Mouse (Mus musculus) MN1 (cell line): ENCODE data around the gene Rgs2.

Experiments
- DNase-seq: peaks from one replicate; pipeline ENCODE4 v3.0.0-alpha.2; 2016; ENCODE audit warnings: low spot score

Gene Rgs2

DNA sequence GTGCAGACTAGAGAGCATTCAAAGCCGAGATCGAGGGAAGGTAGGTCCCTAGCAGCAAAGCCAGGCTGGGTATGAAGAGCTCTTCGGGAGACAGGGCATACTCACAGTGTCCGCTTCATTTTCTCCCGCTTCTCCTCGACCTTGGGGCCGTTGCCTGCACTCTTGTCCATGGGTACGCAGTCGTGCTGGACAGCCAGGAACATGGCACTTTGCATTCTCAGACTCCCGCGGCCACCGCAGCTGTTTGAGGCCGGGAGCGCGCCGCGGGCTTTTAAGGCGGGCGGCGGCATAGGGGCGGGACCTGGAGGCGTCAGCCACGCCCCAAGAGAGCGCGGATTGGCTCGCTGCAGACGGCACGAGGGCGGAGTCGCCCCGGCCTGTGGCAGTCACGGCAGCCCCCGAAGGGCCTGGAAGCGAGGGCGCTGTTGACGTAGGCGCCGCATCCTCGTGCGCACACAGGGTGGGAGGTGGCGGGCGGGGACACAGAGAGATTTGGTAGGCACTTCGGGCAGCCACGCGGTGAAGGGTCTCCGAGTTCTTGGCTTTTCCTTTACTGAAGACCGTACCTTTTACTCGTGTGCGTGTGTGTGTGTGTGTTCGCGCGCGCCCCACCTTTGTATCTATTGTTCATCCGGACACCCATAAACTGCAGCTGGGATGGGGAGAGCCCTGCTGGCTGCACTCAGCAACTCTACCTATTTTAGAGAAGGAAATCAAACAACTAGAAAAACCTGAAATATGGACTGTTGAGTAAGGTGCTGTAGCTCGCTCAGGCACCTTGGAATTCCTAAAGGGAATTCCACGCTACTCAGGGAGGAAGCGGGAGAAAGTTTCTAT, at the start of gene Rgs2:
Gene Rgs2 (minus strand): TSS at position 258 of the 837 bp plus-strand sequence.
- DNase-seq: no peak

DNA sequence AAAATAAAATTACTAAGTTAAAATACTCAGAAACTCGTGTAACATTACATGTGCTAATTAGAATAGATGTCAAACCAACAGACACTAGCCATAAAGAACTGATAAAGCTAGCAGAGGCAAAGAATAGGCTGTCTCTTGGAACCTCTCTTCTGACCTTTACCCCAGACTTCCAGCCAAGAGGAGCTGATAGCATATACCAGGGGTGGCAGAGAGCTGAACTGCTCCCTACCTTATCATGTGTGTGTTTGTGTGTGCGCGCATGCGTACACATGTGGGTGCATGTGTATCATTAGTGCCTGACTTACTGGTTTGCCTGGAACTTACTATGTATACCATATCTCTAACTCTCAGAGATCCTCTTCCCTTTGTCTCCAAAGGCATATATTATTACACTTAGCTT, 49.4 kb upstream of the Rgs2 start:
- no peak for DNase-seq

DNA sequence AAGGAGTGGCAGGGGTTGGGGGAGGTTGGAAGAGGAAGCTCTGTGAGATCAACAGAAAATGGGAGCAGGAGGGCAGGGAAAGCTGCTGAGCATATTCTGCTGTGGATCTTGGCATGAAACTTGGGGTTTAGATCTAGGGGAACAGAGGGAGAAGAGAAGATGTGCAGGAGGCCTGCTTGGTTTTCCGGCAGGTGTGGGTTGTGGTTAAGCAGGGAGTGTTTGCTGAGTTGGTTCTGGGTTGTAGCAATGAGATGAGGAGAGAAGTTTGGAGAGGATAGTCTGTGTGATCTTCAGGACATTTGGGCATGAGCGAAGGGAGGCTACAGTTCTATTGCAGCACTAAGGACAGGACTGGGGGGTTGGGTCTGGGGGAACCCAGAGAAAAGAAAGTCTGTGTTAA, 37.9 kb upstream of the Rgs2 start:
- no peak for DNase-seq

DNA sequence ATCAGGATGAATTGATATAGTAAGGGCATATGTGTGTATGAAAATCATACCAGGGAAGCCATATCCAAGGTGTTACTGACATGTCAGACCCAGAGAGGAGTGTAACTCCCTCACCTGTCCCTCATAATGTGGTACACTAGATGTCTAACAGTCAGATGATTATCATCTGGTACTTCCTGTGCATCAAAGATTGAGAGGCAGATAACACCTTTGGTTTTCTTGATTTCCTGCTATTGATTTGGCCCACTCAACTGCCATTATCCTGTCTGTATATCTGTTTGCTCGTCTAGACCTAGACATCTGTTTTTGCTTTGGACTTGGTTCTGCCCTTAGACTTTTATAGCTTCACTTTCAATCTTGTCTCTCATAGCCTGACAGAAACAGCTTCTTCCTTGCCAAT, 29.5 kb upstream of the Rgs2 start:
- DNase-seq: no peak

DNA sequence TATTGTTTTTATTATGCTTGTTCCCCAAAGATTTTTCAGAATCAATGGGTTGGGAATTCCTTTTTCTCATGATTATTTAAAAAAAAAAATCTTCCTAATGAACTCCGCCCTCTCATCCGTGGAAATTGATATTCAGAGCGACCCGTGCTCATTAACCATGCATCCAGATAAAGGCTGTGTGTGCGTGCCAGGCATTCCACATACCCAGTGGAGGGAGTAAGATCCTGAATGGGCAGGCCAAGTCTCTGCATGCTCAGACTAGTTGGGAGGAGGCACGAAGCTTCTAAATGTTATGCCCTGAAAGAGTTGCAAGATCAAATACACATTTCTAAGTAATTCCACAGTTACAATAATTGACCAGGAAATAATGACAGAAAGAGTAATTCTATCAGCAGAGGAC, 26.5 kb upstream of the Rgs2 start:
- DNase-seq: no peak

DNA sequence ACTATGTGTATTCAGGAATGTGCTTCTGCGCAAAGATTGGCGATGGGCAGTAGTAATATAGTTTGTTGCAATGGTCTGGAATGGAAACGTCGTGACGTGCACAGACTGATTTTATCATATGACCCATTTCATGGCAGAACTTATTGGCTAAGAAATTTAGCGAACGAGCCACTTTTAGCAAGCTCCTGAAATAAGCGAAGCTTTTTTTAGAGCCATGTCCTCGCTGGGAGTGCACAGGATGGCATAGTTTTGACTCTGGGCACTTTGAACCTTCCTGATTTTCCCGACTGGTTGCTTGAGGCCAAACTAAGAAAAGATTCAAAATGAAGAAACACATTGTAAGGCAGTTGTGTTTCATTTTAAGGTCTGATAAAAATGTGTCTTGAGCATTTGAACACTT, 25.7 kb upstream of the Rgs2 start:
- no peak for DNase-seq

DNA sequence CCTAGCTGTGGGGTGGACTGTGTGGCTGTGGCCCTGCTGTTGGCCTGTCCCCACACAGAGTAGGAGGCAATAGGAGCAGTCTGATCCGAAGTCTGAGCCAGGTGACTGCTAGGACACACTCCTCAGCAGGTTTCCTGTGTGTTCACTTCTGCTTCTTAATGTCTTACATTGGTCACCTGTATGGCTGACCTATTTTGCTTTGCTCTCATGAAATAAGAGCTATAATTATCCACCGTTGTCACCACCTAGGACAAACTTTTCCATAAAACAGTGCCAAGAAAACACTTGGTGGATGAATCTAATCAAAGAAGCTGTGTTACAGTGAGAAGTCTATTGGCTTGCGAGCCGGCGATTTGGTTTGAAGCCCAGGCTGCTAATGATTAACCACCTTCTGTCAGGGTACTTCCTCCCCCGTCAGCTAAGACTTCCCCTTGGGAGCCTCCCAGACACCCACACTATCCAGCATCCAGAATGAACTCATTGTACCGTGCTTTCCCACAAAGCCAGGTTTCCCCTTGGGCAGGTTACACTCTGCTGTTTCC, 14.5 kb upstream of the Rgs2 start:
- no peak for DNase-seq

DNA sequence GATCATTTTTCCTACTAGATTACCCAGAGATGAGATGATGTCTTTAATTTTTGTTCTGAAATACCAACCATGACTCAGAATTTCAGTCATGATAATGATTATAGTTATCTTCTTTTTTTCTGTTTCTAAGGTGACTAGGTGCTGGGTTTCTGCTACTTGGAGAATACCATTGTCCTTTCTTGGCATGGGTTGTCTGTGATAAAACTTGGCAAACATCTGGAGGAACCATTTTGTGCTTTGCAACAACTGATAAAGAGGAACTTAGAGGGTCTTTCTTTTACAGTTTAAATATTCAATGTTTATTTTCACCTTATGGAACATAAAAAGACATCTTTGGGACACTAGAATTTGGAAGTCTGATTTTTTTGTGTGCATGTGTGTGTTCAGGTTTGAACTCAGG, 10.0 kb upstream of the Rgs2 start:
- no peak for DNase-seq

DNA sequence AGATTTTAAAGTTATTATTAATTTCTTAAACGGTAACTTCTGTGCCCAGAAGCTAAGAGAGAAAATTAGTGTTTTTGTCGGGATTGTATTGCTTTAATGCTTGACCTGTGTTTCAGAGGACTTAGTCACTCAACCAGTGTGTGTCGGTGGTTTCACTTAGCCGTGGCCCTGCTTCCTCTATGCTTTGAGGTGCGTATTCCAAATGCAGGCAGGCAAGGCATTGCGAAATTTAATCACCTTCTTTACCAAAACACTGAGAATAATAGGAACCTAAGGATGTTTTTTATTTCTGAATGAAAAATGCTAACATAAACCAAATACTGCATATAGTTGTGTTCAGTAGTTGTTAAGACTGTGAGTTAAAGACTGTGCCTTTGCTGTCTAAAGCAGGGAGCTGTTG, 3.4 kb upstream of the Rgs2 start:
- no peak for DNase-seq

DNA sequence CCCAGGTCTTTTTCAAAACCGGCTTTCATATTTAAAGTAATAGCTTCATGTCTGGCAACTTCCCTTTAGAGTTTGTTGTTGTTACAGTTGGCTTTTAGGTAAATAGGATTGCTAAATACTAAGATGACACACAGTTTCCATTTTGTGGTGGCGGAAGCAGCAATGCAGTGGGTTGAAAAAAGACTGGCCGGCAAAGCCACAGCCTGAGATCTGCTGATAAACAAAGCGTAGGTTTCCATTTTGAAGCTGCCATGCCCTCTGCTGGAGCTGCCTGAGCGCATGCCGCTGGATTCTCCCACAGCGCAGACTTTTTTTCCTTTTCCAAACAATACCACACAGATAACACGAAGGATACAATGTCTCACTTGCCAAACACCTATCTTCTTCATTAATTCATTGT, 2.6 kb upstream of the Rgs2 start:
- DNase-seq: peak; percentile 80

DNA sequence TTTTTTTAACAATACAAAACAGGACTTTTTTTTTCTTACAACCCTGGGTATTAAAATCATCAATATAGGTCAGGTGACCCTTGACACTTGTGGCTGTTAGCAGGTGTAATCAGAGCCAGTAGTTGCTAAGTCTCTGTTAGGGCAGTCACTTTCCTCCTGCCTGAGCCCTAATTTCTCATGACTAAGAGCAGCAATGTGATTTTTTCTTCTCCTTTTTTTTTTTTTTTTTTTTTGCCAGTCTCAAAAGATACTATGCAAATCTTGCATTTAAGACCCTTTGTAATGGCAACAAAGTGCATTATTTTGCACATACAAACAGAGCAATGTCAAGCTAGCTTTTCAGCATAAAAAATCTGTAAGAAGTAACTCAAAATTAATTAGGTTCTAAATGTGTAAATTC, 1.7 kb upstream of the Rgs2 start:
- DNase-seq: no peak

DNA sequence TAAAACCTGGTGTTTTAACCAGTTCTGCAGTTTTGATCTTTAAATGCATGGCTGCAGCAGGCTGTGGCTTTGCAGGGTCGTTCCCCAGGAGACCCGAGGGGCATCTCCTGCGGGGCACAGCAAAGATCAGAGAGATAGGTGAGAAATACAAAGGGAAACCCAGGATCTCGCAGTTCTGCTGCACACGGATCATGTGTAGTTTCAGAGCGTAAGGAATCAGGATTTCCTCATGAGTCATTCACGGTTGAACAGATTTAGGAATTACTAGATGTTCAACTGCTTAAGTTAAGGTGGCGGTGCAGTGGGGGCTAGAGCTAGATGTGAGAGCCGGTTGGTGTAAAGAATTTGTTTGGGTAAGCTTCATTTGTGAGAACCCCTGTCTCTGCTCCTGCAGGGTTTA, 780 bp upstream of the Rgs2 start:
- no peak for DNase-seq

DNA sequence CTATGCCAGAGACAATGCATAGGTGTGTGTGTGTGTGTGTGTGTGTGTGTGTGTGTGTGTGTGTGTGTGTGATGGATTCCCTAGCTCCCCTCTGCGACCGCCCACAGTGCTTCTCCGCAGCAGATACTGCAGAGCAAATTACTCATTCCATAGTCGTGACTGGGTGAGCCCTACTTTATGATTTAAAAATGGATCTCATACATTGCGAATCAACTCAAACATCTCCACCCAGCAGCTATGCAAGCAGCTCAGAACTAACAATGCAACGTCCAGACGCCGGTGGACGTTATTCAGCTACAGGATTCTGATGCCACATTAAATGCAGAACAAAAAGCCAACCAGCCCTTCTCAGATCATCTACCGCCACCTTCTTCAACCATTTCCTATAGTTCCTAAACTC, 545 bp downstream of the Rgs2 start:
- DNase-seq: no peak

DNA sequence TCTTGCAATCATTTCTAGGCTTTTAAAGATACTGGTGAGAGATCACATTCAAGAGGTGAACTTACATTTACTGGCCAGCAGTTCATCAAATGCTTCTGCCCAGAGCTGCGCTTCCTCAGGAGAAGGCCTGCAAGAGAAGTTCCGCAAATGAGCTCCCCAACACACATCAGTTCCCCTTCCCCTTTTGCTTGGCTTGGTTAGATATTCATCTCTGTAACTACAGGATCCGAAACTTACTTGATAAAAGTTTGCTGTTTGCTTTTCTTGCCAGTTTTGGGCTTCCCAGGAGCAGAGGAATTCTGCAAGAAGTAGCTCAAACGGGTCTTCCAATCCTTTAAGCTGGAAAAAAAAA, 1.3 kb downstream of the Rgs2 start:
- no peak for DNase-seq

DNA sequence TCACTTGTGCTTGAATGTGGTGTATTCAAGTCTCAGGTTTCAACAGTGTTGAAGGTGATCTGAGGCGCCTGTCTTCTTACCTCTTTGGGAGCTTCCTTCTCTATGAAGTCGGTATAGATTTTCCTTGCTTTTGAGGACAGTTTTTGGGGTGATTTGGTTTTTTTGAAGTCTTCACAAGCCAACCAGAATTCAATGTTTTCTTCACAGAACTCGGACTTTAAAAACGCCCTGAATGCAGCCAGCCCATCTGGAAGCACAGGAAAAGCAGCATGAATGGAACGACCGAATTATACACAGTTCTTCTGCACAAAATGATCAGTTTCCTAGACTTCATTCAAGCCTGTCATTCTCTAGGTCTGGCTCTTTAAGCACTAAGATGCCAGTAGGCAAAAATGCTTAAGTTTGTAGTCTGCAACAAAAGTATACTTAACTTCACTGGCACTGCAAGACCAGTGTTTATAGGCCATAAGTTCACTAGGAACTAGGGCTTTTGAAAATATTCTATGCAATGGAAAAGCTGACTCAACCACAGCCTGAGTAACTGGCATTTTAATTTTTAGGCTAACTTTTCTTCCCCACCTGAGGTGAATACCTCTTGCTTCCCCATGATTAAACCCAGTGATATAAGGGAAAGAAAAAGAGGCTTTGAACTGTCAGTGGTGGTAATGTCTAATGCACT, 1.8 kb downstream of the Rgs2 start:
- no peak for DNase-seq

DNA sequence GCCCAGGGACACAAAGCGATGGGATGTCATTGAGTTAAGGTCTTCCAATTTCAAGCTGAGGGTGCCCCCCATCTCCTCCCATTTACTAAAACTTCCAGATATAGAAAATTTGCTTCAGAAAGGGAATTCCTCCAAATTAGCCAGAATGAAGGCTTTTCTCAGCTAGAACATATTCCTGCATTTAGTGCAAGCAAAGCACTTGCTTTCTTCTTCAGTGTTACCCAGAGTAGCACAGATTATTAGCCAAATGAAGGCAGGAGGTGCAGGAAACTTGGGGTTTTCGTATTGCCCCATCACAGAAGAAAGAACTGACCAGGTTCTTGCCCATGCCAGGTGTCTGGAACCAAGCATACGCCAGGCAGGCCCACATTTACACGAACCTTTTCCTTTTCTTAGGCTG, 3.7 kb downstream of the Rgs2 start:
- no peak for DNase-seq

DNA sequence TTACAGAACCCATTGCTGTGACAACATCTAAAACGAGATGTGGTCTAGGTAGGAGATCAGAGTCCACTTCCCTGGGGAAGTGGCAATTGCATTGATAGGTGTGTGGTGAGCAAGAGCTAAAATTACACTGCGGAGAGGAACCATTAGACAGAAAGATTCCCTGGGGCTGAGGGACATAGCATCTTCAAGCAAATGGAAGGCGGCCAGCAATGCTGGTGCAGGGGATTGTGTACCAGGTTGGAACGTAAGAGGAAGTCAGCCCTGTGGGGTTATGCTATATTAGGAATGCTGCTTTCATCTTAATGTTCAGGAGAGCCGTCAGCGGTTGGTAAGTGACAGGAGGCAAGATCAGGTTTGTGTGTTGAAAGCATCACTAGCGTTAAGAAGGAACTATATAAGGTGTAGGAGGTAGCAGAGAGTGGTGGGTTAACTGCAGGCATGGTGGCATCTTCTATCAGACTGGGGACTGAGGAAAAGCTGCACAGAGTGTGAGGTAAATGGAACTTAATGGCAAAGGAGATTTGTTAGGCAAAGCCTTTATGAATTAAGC, 4.5 kb downstream of the Rgs2 start:
- no peak for DNase-seq

DNA sequence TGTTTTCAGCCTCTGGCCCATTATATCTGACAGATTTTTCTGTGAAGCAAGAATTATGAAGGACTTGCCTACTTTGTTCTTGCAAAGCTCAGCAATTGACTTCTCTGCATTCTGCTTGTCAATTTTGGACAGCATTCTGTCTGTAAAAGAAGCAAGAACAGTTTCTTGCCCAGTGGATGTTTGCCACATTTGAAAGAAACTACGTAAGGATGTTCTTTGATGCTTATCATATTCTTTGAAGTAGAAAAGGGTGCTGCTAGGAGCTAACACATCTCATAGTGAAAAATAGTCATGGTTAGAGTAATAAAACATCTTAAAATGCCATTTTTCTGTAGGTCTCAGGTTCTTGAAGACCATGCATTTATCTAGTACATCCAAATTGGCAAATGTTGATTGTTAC, 10.9 kb downstream of the Rgs2 start:
- no peak for DNase-seq

DNA sequence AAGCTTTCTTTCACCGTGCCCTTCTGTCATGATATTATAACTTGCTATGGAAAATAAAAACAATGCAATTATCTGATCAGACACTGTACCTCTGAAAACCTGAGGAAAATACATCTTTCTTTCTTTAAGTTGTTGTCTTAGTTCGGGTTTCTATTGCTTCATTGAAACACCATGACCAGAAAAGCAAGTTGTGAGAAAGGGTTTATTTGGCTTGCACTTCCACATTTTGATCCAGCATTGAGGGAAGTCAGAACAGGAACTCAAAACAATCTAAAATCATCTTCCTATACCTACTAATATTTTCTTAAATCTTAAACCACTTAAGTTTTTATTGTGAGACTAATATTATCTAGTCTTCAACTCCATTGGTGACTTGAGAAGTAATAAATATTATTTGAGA, 11.4 kb downstream of the Rgs2 start:
- no peak for DNase-seq

DNA sequence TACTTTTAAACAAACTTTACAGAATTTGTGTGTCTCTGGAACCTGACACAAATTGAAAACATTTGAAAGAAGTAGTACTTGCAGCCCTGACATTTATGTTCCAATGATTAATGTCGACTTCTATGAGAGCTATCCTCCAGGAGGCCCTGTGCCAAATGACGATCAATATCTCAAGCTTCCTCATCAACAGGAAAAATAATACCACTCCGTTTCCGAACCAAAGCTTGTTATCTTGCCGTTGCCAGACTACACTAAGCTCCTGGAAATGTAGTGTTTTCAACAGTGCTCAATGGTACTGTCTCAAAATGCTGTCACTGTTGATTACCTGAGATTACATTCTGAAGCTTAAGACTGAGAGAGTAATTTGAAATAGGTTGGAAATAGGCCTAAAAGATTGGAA, 13.7 kb downstream of the Rgs2 start:
- DNase-seq: peak; percentile 79

DNA sequence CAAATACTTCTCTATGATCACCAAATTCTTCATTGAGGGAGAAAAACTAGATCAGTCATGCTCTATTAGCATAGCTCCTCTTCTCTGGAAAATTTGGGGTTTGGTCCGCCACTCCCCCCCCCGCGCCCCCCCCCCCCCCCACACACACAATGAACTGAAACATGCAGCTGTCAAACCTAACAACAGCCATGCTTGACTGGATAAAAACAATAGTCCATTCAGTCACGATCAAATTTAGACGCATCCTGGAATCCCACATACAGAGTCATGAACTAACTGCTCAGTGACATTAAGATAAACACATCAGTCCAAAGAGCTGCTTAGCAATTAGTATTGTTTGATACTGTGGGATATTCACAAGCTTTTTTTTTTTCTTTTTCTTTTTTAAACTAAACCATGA, 14.2 kb downstream of the Rgs2 start:
- DNase-seq: peak; percentile 78

DNA sequence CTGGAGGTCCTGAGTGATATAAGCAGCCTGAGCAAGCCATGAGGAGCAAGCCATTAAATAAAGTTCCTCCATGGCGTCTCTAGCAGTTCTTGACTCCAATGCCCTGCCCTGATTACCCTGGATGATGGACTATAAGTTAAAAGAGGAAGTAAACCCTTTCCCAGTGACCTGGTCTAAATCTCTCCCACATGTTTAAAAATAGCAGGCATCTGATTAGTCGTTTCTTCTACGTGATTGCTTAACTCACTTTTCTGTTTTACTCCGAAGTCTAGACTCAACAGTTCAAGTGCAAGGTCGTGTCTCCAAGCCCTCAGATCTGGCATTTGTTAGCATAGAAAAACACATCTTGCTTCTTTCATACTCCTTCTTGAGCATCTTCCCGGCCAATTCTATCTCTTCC, 15.2 kb downstream of the Rgs2 start:
- no peak for DNase-seq

DNA sequence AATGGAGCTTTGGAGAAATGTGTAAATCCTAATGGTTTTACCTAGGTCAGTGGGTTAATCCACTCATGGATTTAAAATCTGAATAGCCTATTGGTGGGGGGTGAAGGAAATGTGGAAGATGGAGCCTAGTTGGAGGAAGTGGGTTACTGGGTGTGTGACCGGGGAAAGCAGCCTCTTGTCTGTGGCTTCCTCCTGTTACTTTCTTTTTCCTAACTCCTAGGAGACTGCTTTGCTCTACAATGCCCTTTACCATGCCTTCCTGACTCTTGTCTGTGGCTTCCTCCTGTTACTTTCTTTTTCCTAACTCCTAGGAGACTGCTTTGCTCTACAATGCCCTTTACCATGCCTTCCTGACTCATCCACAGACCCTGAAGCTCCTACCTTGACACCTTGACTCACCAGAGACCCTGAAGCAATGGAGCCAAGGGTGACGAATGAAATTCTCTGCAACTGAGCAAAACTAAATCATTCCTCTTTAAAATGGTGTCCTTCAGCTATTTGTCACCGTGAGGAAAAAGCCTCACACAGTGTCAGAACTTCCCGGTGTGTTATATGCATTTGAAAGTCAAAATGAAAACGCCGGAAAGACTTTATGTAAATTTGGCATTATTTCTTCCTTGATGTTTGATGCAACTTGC, 18.9 kb downstream of the Rgs2 start:
- DNase-seq: no peak
